Mouse (Mus musculus) forebrain, embryonic 11.5 days (tissue): ENCODE measurements around the gene Gins2. TPM values are rescaled to one million over a fixed set of nuclear protein-coding genes. Genes with fewer than 3 reads are reported as not detected.

Source experiments
- ATAC-seq: fragments of 200-750 bp; cut with Nextera tagmentation; replicated peaks from 2 replicates; pipeline ENCODE4 v1.8.0; 2017; ENCODE audit warnings: moderate TSS enrichment; ENCODE audit not compliant: low FRiP score
- DNase-seq: peaks from one replicate; pipeline ENCODE4 v3.0.0-alpha.2; 2017; ENCODE audit warnings: low spot score
- H3K27ac ChIP-seq: fragments of 300-500 bp; sonication (generic); 2 replicates; pipeline ENCODE4 v1.5.1; 2014; ENCODE audit warnings: low read depth, low read length
- H3K27me3 ChIP-seq: fragments of 300-500 bp; sonication (generic); 2 replicates; pipeline ENCODE4 v1.6.1; 2014; ENCODE audit warnings: mild to moderate bottlenecking, low read length, mixed read lengths; ENCODE audit not compliant: control insufficient read depth, insufficient read depth
- H3K36me3 ChIP-seq: fragments of 300-500 bp; sonication (generic); 2 replicates; pipeline ENCODE4 v1.6.1; 2014; ENCODE audit warnings: mild to moderate bottlenecking, low read length, moderate library complexity, mixed read lengths; ENCODE audit not compliant: control insufficient read depth, insufficient read depth
- H3K4me1 ChIP-seq: fragments of 300-500 bp; sonication (generic); replicated peaks from 2 replicates; pipeline ENCODE4 v1.6.1; 2014; ENCODE audit warnings: low read length, mixed read lengths; ENCODE audit not compliant: control insufficient read depth, insufficient read depth
- H3K4me2 ChIP-seq: fragments of 300-500 bp; sonication (generic); 2 replicates; pipeline ENCODE4 v1.6.1; 2014; ENCODE audit warnings: low read depth, mild to moderate bottlenecking, low read length, moderate library complexity, mixed read lengths; ENCODE audit not compliant: severe bottlenecking
- H3K4me3 ChIP-seq: fragments of 300-500 bp; sonication (generic); 2 replicates; pipeline ENCODE4 v1.5.1; 2014; ENCODE audit warnings: low read depth, low read length
- H3K9ac ChIP-seq: fragments of 300-500 bp; sonication (generic); 2 replicates; pipeline ENCODE4 v1.6.1; 2014; ENCODE audit warnings: low read length
- H3K9me3 ChIP-seq: fragments of 300-500 bp; sonication (generic); 2 replicates; pipeline ENCODE4 v1.6.1; 2016; ENCODE audit warnings: low read length, mixed read lengths; ENCODE audit not compliant: control insufficient read depth
- WGBS: fragments of 180-500 bp; shearing (Covaris S2); extraction: QIAGEN DNeasy Blood & Tissue Kit; methylation state at CpG from one replicate; pipeline ENCODE4 v1.1.7; 2014; 5-methylcytosine and 5-hydroxymethylcytosine counted together
- polyA plus RNA-seq: library from polyadenylated mRNA; unstranded; fragments of >200 nt; fragmentation: Nextera tagmentation; extraction: Ambion mirVana; gene quantifications from 2 replicates; pipeline ENCODE4 v1.2.1, GENCODE M21; 2014

The Gins2 gene
- polyA plus RNA-seq, 1 experiment from 2014 or later: 105 TPM

- H3K4me3 ChIP-seq: no peak overlapping the region; the same call in 1 of the 2 replicates
- ATAC-seq: 0 out of 2 replicates have a peak, but pooled peaks have one; percentile 11
- DNase-seq: no peak
- 77% methylated on average over 11 of the region's 11 CpGs for WGBS
- peaks cover 62% of the 10 kb centered on the region for H3K4me1 ChIP-seq
- no peak overlapping the region; the same call in 1 of the 2 replicates for H3K9ac ChIP-seq
- no peaks in the 10 kb centered on the region; the same call in 1 of the 2 replicates for H3K36me3 ChIP-seq
- H3K27me3 ChIP-seq: no peaks in the 10 kb centered on the region
- H3K27ac ChIP-seq: peak overlapping the region; percentile 90
- H3K4me2 ChIP-seq: peak overlapping the region; percentile 48
- no peaks in the 10 kb centered on the region for H3K9me3 ChIP-seq
These were observed 38.0 kb downstream of the Gins2 start for GRCm38 (mm10) chr8:120550937-120551676.

GRCm38 (mm10) chr8:120550430-120550829 lies 38.7 kb downstream of the Gins2 start:
- Histone ChIP-seq H3K4me2 (peak overlapping the region; percentile 48), H3K27me3 (no peaks in the 10 kb centered on the region), H3K36me3 (no peaks in the 10 kb centered on the region; the same call in 1 of the 2 replicates), H3K4me3 (no peak overlapping the region; the same call in 1 of the 2 replicates), H3K4me1 (peaks cover 63% of the 10 kb centered on the region), H3K9ac (peak overlapping the region; percentile 32; the same call in 1 of the 2 replicates), H3K27ac (peak overlapping the region; percentile 90), H3K9me3 (no peaks in the 10 kb centered on the region)
- DNase-seq (no peak), ATAC-seq (0 out of 2 replicates have a peak, but pooled peaks have one; percentile 7)
- 14% methylated on average over 12 of the region's 12 CpGs for WGBS

- Histone ChIP-seq H3K9ac (peak overlapping the region; percentile 52; the same call in 1 of the 2 replicates), H3K36me3 (no peaks in the 10 kb centered on the region; the same call in 1 of the 2 replicates), H3K27me3 (no peaks in the 10 kb centered on the region), H3K9me3 (no peaks in the 10 kb centered on the region), H3K4me3 (no peak overlapping the region), H3K4me1 (peaks cover 61% of the 10 kb centered on the region), H3K27ac (peak overlapping the region; percentile 90), H3K4me2 (peak overlapping the region; percentile 48)
- DNase-seq (peak; percentile 78), ATAC-seq (peak; percentile 67)
- WGBS: 7% methylated on average over 11 of the region's 11 CpGs
These were observed 39.2 kb downstream of the Gins2 start for GRCm38 (mm10) chr8:120549922-120550321.

GRCm38 (mm10) chr8:120549321-120549921 lies 39.7 kb downstream of the Gins2 start:
- no peaks in the 10 kb centered on the region for H3K27me3 ChIP-seq
- 5% methylated on average over 25 of the region's 25 CpGs for WGBS
- H3K36me3 ChIP-seq: no peaks in the 10 kb centered on the region; the same call in 1 of the 2 replicates

GRCm38 (mm10) chr8:120548313-120548761 lies 40.8 kb downstream of the Gins2 start:
- Histone ChIP-seq H3K27me3 (no peaks in the 10 kb centered on the region), H3K4me1 (peaks cover 58% of the 10 kb centered on the region), H3K27ac (peak overlapping the region; percentile 90; the same call in 1 of the 2 replicates), H3K9ac (peak overlapping the region; percentile 20), H3K4me2 (peak overlapping the region; percentile 8; the same call in 1 of the 2 replicates), H3K4me3 (no peak overlapping the region), H3K36me3 (no peaks in the 10 kb centered on the region), H3K9me3 (no peaks in the 10 kb centered on the region)
- WGBS: 58% methylated on average over 16 of the region's 16 CpGs
- no peak for ATAC-seq
- DNase-seq: peak; percentile 53

More at GRCm38 (mm10) chr8:120549321-120549921, 39.7 kb downstream of the Gins2 start:
- Histone ChIP-seq H3K27ac (peak overlapping the region; percentile 90), H3K4me2 (peak overlapping the region; percentile 48), H3K9me3 (no peaks in the 10 kb centered on the region), H3K9ac (peak overlapping the region; percentile 52), H3K4me3 (peak overlapping the region; percentile 11; the same call in 1 of the 2 replicates), H3K4me1 (peaks cover 61% of the 10 kb centered on the region)
- DNase-seq: peak; percentile 57
- ATAC-seq: peak; percentile 40

- Histone ChIP-seq H3K4me3 (no peak overlapping the region), H3K9ac (no peak overlapping the region; the same call in 1 of the 2 replicates), H3K36me3 (no peaks in the 10 kb centered on the region), H3K27ac (no peak overlapping the region; the same call in 1 of the 2 replicates), H3K9me3 (no peaks in the 10 kb centered on the region), H3K4me2 (no peak overlapping the region), H3K4me1 (peaks cover 63% of the 10 kb centered on the region), H3K27me3 (no peaks in the 10 kb centered on the region)
- DNase-seq (peak; percentile 53), ATAC-seq (no peak)
- WGBS: 75% methylated on average over 9 of the region's 9 CpGs
These were observed 41.5 kb downstream of the Gins2 start for GRCm38 (mm10) chr8:120547562-120547961.

GRCm38 (mm10) chr8:120544155-120544554 lies 44.9 kb downstream of the Gins2 start:
- Histone ChIP-seq H3K27ac (no peak overlapping the region), H3K9ac (no peak overlapping the region), H3K27me3 (no peaks in the 10 kb centered on the region), H3K36me3 (no peaks in the 10 kb centered on the region), H3K4me2 (no peak overlapping the region), H3K4me1 (peaks cover 56% of the 10 kb centered on the region), H3K4me3 (no peak overlapping the region), H3K9me3 (no peaks in the 10 kb centered on the region)
- WGBS: 88% methylated on average over 5 of the region's 5 CpGs
- ATAC-seq (no peak), DNase-seq (no peak)

- Histone ChIP-seq H3K4me3 (no peak overlapping the region), H3K27me3 (no peaks in the 10 kb centered on the region), H3K4me2 (no peak overlapping the region), H3K9me3 (no peaks in the 10 kb centered on the region), H3K27ac (no peak overlapping the region), H3K36me3 (no peaks in the 10 kb centered on the region), H3K9ac (no peak overlapping the region), H3K4me1 (peaks cover 57% of the 10 kb centered on the region)
- ATAC-seq (no peak), DNase-seq (no peak)
- WGBS: 73% methylated on average over 8 of the region's 8 CpGs
These were observed 45.6 kb downstream of the Gins2 start for GRCm38 (mm10) chr8:120543416-120544055.
